Mouse (Mus musculus) kidney, postnatal 0 days (tissue): Measurements from ENCODE around the gene Ifi47. TPM values are rescaled to one million over a fixed set of nuclear protein-coding genes. Genes with fewer than 3 reads are reported as not detected.
A peak's percentile ranks its signal among the peaks of the same experiment; 100 is the strongest.

Experiments
- ATAC-seq: fragments of 200-750 bp; cut with Nextera tagmentation; replicated peaks from 2 replicates; pipeline ENCODE4 v1.8.0; 2017; ENCODE audit warnings: low read depth, moderate number of reproducible peaks, moderate TSS enrichment, moderate library complexity; ENCODE audit not compliant: low FRiP score
- DNase-seq: peaks from one replicate; pipeline ENCODE4 v3.0.0-alpha.2; 2016; ENCODE audit warnings: low spot score
- H3K27ac ChIP-seq: fragments of 300-500 bp; sonication (generic); 2 replicates; pipeline ENCODE4 v1.5.1; 2014; ENCODE audit warnings: mild to moderate bottlenecking
- H3K27me3 ChIP-seq: fragments of 300-500 bp; sonication (generic); 2 replicates; pipeline ENCODE4 v1.6.1; 2014; ENCODE audit warnings: low read length, mixed read lengths; ENCODE audit not compliant: insufficient read depth
- H3K36me3 ChIP-seq: fragments of 300-500 bp; sonication (generic); 2 replicates; pipeline ENCODE4 v1.6.1; 2014; ENCODE audit warnings: low read length, mixed read lengths; ENCODE audit not compliant: insufficient read depth
- H3K4me1 ChIP-seq: fragments of 300-500 bp; sonication (generic); replicated peaks from 2 replicates; pipeline ENCODE4 v1.6.1; 2014; ENCODE audit warnings: antibody characterized with exemption, low read length, mixed read lengths; ENCODE audit not compliant: insufficient read depth
- H3K4me2 ChIP-seq: fragments of 300-500 bp; sonication (generic); 2 replicates; pipeline ENCODE4 v1.6.1; 2014; ENCODE audit warnings: mild to moderate bottlenecking, low read length, moderate library complexity, mixed read lengths
- H3K4me3 ChIP-seq: fragments of 300-500 bp; sonication (generic); replicated peaks from 2 replicates; pipeline ENCODE4 v1.5.1; 2014; ENCODE audit warnings: low read depth, low read length
- H3K9ac ChIP-seq: fragments of 300-500 bp; sonication (generic); 2 replicates; pipeline ENCODE4 v1.6.1; 2014; ENCODE audit warnings: low read depth, low read length
- H3K9me3 ChIP-seq: fragments of 300-500 bp; sonication (generic); replicated peaks from 2 replicates; pipeline ENCODE4 v1.6.1; 2016; ENCODE audit warnings: low read length, inconsistent platforms, mixed read lengths
- CTCF ChIP-seq: IDR thresholded peaks from 2 replicates; pipeline ENCODE4 v1.5.1; 2016; ENCODE audit warnings: antibody characterized with exemption, low read depth, mild to moderate bottlenecking, moderate library complexity
- WGBS: fragments of 180-500 bp; shearing (Covaris S2); extraction: QIAGEN DNeasy Blood & Tissue Kit; methylation state at CpG from one replicate; pipeline ENCODE4 v1.1.7; 2014; 5-methylcytosine and 5-hydroxymethylcytosine counted together
- polyA plus RNA-seq: library from polyadenylated mRNA; unstranded; fragments of >200 nt; fragmentation: Nextera tagmentation; extraction: Ambion mirVana; gene quantifications from 2 replicates; pipeline ENCODE4 v1.2.1, GENCODE M21; 2015

Ifi47 gene
- polyA plus RNA-seq, 1 experiment from 2014 or later: 6.2 TPM

DNA sequence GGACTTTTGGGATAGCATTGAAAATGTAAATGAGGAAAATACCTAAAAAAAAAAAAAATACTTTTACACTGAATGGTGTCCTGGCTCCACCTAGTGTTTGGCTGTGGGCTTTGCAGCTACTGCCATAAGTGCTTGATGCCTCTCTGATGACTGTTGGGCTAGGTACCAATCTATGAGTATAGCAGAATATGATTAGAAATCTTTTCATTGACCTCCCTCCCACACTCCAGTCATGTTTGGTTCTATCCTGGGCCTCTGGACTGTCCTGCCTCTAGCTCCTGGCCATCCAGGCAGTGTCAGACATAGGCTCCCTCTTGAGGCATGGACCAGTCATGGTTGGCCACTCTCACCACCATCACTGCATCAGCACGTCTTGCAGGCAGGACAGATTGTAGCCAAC lies 32.4 kb downstream of the Ifi47 start:
- Histone ChIP-seq H3K4me1 (no peaks in the 10 kb centered on the region), H3K9me3 (no peaks in the 10 kb centered on the region), H3K36me3 (no peaks in the 10 kb centered on the region), H3K9ac (no peak overlapping the region), H3K4me2 (no peak overlapping the region), H3K27me3 (no peaks in the 10 kb centered on the region), H3K4me3 (no peak overlapping the region), H3K27ac (no peak overlapping the region)
- 48% methylated on average over 1 of the region's 1 CpGs for WGBS
- no peak for ATAC-seq
- DNase-seq: peak; percentile 57
- peak; percentile 72 for TF ChIP-seq CTCF

DNA sequence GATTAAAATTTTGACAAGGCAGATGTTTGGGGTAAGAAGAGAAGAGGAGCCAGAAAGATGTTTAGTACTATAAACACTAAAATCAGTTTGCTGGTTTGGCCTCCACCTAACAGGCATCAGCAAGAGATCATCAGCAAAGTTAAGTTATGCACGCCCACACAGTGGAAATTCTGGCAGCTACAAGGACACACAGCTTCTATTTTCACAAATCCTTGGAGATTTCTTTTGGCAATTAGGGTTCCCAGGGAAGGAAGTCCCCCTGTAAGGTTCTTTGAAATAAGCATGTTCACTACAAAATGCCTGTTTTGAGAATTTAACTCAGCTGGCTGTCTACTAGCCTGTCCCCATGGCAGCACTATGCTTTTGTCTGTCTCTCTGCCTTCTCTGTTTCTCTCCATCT lies 34.6 kb downstream of the Ifi47 start:
- no peaks in the 10 kb centered on the region for H3K9me3 ChIP-seq
- no peaks in the 10 kb centered on the region for H3K4me1 ChIP-seq
- no peak overlapping the region for H3K4me2 ChIP-seq
- H3K27ac ChIP-seq: no peak overlapping the region
- no peaks in the 10 kb centered on the region for H3K27me3 ChIP-seq
- no peak overlapping the region for H3K4me3 ChIP-seq
- no peak overlapping the region for H3K9ac ChIP-seq
- no peak for ATAC-seq
- WGBS: 59% methylated on average over 1 of the region's 1 CpGs
- no peak for TF ChIP-seq CTCF
- H3K36me3 ChIP-seq: no peaks in the 10 kb centered on the region
- DNase-seq: no peak

DNA sequence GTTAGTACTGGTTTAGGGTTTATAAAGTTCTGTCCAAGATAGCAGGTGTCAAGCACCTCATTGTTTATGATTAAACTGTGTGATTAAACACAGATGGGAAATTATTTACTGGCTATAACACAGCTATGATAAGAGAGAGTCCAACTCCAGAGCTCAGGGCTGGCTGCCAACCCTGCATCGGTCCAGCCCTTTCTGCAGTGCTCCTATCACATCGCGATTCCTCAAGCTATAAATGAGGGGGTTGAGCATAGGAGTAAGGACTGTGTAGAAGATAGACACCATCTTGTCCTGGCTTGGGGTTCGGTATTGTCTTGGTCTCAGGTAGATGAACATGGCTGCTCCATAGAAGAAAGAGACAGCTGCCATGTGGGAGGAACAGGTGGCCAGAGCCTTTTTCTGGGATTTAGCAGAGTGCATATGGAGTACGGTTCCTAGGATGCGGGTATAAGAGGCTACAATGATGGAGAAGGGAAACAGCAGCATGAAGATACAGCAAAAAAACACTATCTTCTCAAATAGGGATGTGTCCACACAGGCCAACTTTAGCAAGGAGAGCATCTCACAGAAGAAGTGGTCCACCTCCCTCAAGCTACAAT lies 36.3 kb downstream of the Ifi47 start:
- DNase-seq (no peak), ATAC-seq (no peak)
- TF ChIP-seq CTCF: no peak
- no peak overlapping the region for H3K4me3 ChIP-seq
- H3K9me3 ChIP-seq: no peaks in the 10 kb centered on the region
- no peaks in the 10 kb centered on the region for H3K4me1 ChIP-seq
- 79% methylated on average over 6 of the region's 6 CpGs for WGBS
- no peak overlapping the region for H3K4me2 ChIP-seq
- no peak overlapping the region for H3K27ac ChIP-seq
- no peaks in the 10 kb centered on the region for H3K27me3 ChIP-seq
- no peaks in the 10 kb centered on the region for H3K36me3 ChIP-seq
- no peak overlapping the region for H3K9ac ChIP-seq

DNA sequence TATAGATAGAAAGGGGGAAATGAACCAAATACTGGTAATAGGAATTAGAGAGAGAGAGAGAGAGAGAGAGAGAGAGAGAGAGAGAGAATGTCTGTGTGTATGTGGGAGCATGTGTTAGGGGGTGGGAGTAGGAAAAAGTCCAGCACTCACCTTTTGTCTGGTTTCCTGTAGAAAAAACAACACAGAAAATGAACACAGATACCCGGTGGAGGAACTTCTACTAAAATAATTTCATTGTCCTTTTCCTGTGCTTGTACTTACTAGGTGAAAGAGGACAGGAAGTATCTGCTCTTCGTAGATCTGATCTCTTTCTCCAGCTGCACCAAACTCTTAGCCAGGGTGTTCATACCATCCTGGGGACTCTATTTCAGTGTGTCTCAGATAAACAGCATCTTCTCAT lies 37.8 kb downstream of the Ifi47 start:
- DNase-seq: peak; percentile 14
- ATAC-seq: no peak
- H3K4me3 ChIP-seq: no peak overlapping the region

DNA sequence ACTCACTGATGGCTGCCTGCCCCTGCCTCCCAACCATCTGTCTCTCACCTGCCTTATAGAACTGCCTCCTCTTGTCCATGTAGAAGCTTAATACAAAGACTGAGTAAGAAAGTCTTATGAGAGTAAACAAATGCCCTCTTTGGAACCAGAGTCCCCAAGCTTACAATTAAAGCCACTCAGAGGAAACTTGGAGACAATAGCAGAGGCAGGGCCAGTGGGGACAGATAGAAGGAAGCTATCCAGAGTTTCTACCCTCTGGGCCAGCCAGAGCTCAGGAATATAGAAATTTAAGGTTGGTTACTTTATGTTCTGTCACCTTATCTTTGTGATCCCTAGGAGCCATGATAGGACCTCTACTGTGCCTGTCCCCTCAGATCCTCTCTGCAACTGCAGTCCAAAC lies 38.4 kb downstream of the Ifi47 start, which contains the start of gene Olfr1396:
Gene Olfr1396 (minus strand): TSS at position 101 of the 400 bp plus-strand sequence.
- no peak within 1 kb of the TSS for H3K4me2 ChIP-seq
- H3K9ac ChIP-seq: no peak within 1 kb of the TSS
- no peak within 1 kb of the TSS for H3K4me3 ChIP-seq
- no peak within 1 kb of the TSS for H3K27ac ChIP-seq
- DNase-seq: no peak
- no peaks in the 10 kb centered on the region for H3K27me3 ChIP-seq
- no peaks in the 10 kb centered on the region for H3K9me3 ChIP-seq
- no peak for ATAC-seq
- no peaks in the 10 kb centered on the region for H3K4me1 ChIP-seq
- no peaks in the 10 kb centered on the region for H3K36me3 ChIP-seq
- no peak for TF ChIP-seq CTCF

More for the DNA sequence above, 37.8 kb downstream of the Ifi47 start:
- Histone ChIP-seq H3K9ac (no peak overlapping the region), H3K27me3 (no peaks in the 10 kb centered on the region), H3K4me1 (no peaks in the 10 kb centered on the region), H3K4me2 (no peak overlapping the region), H3K36me3 (no peaks in the 10 kb centered on the region), H3K27ac (no peak overlapping the region), H3K9me3 (no peaks in the 10 kb centered on the region)
- TF ChIP-seq CTCF: no peak
- 39% methylated on average over 2 of the region's 2 CpGs for WGBS

DNA sequence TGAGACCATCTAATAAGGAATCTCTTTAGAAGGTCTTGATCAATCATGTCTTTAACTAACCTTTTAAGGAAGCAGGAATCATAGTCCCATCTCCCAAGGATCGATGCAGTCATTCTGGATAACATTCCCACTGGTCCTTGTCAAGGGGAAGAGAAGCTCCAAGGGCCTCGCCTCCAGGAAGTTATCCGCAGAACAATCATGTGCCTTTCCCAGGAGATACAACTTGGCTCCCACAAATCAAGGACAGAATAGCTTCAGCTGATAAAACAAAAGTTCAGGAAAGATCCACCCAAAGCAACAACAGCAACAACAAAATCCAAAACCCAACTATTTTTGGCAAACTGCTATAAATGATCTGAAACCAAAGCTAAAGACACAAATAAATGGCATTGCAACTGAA lies 43.2 kb downstream of the Ifi47 start:
- Histone ChIP-seq H3K9ac (no peak overlapping the region), H3K27me3 (no peaks in the 10 kb centered on the region), H3K4me1 (no peaks in the 10 kb centered on the region), H3K36me3 (no peaks in the 10 kb centered on the region), H3K4me2 (no peak overlapping the region), H3K9me3 (no peaks in the 10 kb centered on the region), H3K4me3 (no peak overlapping the region), H3K27ac (no peak overlapping the region)
- no peak for TF ChIP-seq CTCF
- DNase-seq (no peak), ATAC-seq (no peak)
- 68% methylated on average over 3 of the region's 3 CpGs for WGBS

DNA sequence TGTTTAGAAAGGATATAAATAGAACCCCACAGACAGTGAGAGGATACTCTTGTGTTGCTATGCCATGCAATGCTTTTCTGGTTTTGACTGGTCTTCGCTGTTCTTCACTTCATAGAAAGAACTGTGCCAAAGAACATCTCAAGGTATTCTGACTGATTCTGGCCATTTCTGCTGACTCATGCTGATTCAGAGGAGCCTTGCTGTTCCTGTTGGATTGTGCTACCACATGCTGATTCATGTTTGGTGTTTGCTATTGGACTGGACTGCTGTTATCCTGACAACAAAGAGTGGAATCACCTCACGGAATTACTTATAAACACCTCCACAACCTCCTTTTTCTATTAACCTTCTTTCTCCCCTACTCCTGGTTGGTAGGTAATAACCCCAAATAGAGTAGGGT lies 47.8 kb downstream of the Ifi47 start:
- ATAC-seq: no peak
- Histone ChIP-seq H3K9ac (no peak overlapping the region), H3K27me3 (no peaks in the 10 kb centered on the region), H3K4me1 (no peaks in the 10 kb centered on the region), H3K27ac (no peak overlapping the region), H3K9me3 (no peaks in the 10 kb centered on the region), H3K36me3 (no peaks in the 10 kb centered on the region), H3K4me3 (no peak overlapping the region), H3K4me2 (no peak overlapping the region)
- 92% methylated on average over 2 of the region's 2 CpGs for WGBS
- TF ChIP-seq CTCF: no peak
- DNase-seq: no peak
